Mouse (Mus musculus) CH12.LX (cell line): ENCODE measurements around the gene Dgcr8. TPM values are rescaled to one million over a fixed set of nuclear protein-coding genes. Genes with fewer than 3 reads are reported as not detected.

Experiments
- DNase-seq: peaks from one replicate; pipeline ENCODE4 v3.0.0-alpha.2; 2013; ENCODE audit errors: extremely low read depth
- H3K27ac ChIP-seq: 2 replicates; pipeline ENCODE4 v1.5.1; 2012; ENCODE audit warnings: low read depth, mild to moderate bottlenecking, control low read depth, moderate library complexity; ENCODE audit not compliant: insufficient read depth
- H3K27me3 ChIP-seq: replicated peaks from 2 replicates; pipeline ENCODE3; 2012; ENCODE audit warnings: inconsistent platforms
- H3K36me3 ChIP-seq, 2 experiments: replicated peaks in 1 of 2; 2 replicates each; pipeline versions ENCODE3 to v1.6.1; 2012; ENCODE audit warnings: inconsistent platforms in 1 of 2, low read length in 1 of 2, mild to moderate bottlenecking in 1 of 2, mixed read lengths in 1 of 2, moderate library complexity in 1 of 2; ENCODE audit not compliant: control insufficient read depth in 1 of 2, insufficient read depth in 1 of 2
- H3K4me1 ChIP-seq, 2 experiments: 2 replicates each; pipeline ENCODE4 v1.6.1; 2012; ENCODE audit warnings: inconsistent platforms in 1 of 2, moderate library complexity in 1 of 2; ENCODE audit not compliant: insufficient read depth in 2 of 2, control insufficient read depth in 1 of 2
- H3K4me2 ChIP-seq: 2 replicates; pipeline ENCODE4 v1.6.1; 2012; ENCODE audit warnings: low read depth, mild to moderate bottlenecking, control low read depth; ENCODE audit not compliant: poor library complexity, insufficient read depth, severe bottlenecking
- H3K4me3 ChIP-seq, 3 experiments: fragments of 150-350 bp in 1 of 3; sonication (generic) in 1 of 3; replicated peaks in 1 of 3; 2 replicates each; pipeline versions ENCODE3 to v1.5.1; 2011 to 2012; ENCODE audit warnings: low read depth in 2 of 3, low read length in 2 of 3, mild to moderate bottlenecking in 2 of 3, moderate library complexity in 2 of 3, control low read depth in 1 of 3, improper control_type of control experiment in 1 of 3, inconsistent platforms in 1 of 3, mixed read lengths in 1 of 3; ENCODE audit not compliant: poor library complexity in 1 of 3
- H3K79me2 ChIP-seq: replicated peaks from 2 replicates; pipeline ENCODE4 v1.6.1; 2012; ENCODE audit warnings: mild to moderate bottlenecking, moderate library complexity; ENCODE audit not compliant: control insufficient read depth, poor library complexity, insufficient read depth, severe bottlenecking; ENCODE audit errors: extremely low read depth
- H3K9ac ChIP-seq: 2 replicates; pipeline ENCODE4 v1.6.1; 2012; ENCODE audit warnings: low read depth, mild to moderate bottlenecking, control low read depth, moderate library complexity; ENCODE audit not compliant: insufficient read depth
- H3K9me3 ChIP-seq: replicated peaks from 2 replicates; pipeline ENCODE3; 2012; ENCODE audit warnings: low read length, inconsistent platforms, mixed read lengths
- BHLHE40 ChIP-seq: IDR thresholded peaks from 2 replicates; pipeline ENCODE4 v1.6.1; 2011; ENCODE audit warnings: mild to moderate bottlenecking, low read depth, low read length, improper control_type of control experiment
- CHD1 ChIP-seq: IDR thresholded peaks from 2 replicates; pipeline ENCODE4 v1.6.1; 2012; ENCODE audit warnings: low read depth, low read length, improper control_type of control experiment, inconsistent platforms
- CHD2 ChIP-seq: IDR thresholded peaks from 2 replicates; pipeline ENCODE4 v1.6.1; 2011; ENCODE audit warnings: low read length, improper control_type of control experiment
- CTCF ChIP-seq, 2 experiments: IDR thresholded peaks in 1 of 2; conservative IDR thresholded peaks in 1 of 2; 2 replicates each; pipeline ENCODE4 v1.5.1; 2011 to 2012; ENCODE audit warnings: low read depth in 2 of 2, low read length in 2 of 2, improper control_type of control experiment in 1 of 2, inconsistent platforms in 1 of 2, mild to moderate bottlenecking in 1 of 2, moderate library complexity in 1 of 2
- E2F4 ChIP-seq: IDR thresholded peaks from 2 replicates; pipeline ENCODE4 v1.6.1; 2011; ENCODE audit warnings: low read depth, low read length, improper control_type of control experiment; ENCODE audit not compliant: insufficient replicate concordance
- ELF1 ChIP-seq: IDR thresholded peaks from 2 replicates; pipeline ENCODE4 v1.6.1; 2014; ENCODE audit warnings: low read depth, mild to moderate bottlenecking, inconsistent platforms, low read length, improper control_type of control experiment
- EP300 ChIP-seq: IDR thresholded peaks from 2 replicates; pipeline ENCODE4 v1.6.1; 2011; ENCODE audit warnings: low read length, improper control_type of control experiment
- ETS1 ChIP-seq: conservative IDR thresholded peaks from 2 replicates; pipeline ENCODE4 v1.6.1; 2012; ENCODE audit warnings: low read depth, mild to moderate bottlenecking, inconsistent platforms, low read length, improper control_type of control experiment, moderate library complexity
- GABPA ChIP-seq: IDR thresholded peaks from 2 replicates; pipeline ENCODE4 v1.6.1; 2012; ENCODE audit warnings: low read depth, low read length, improper control_type of control experiment, inconsistent platforms; ENCODE audit not compliant: insufficient replicate concordance
- IRF4 ChIP-seq: IDR thresholded peaks from 2 replicates; pipeline ENCODE4 v1.6.1; 2014; ENCODE audit warnings: low read depth, mild to moderate bottlenecking, inconsistent platforms, low read length, improper control_type of control experiment
- JUN ChIP-seq: IDR thresholded peaks from 2 replicates; pipeline ENCODE4 v1.6.1; 2011; ENCODE audit warnings: low read depth, mild to moderate bottlenecking, low read length, improper control_type of control experiment, moderate library complexity; ENCODE audit not compliant: insufficient read depth
- JUND ChIP-seq: conservative IDR thresholded peaks from 2 replicates; pipeline ENCODE4 v1.6.1; 2011; ENCODE audit warnings: low read depth, low read length, improper control_type of control experiment
- KAT2A ChIP-seq: IDR thresholded peaks from 2 replicates; pipeline ENCODE4 v1.6.1; 2012; ENCODE audit warnings: low read length, improper control_type of control experiment, inconsistent platforms; ENCODE audit not compliant: insufficient replicate concordance
- MAFK ChIP-seq: IDR thresholded peaks from 2 replicates; pipeline ENCODE4 v1.6.1; 2011; ENCODE audit warnings: low read length, improper control_type of control experiment; ENCODE audit not compliant: insufficient replicate concordance
- MAX ChIP-seq: IDR thresholded peaks from 2 replicates; pipeline ENCODE4 v1.6.1; 2011; ENCODE audit warnings: low read length, improper control_type of control experiment
- MAZ ChIP-seq: IDR thresholded peaks from 2 replicates; pipeline ENCODE4 v1.6.1; 2012; ENCODE audit warnings: low read depth, mild to moderate bottlenecking, inconsistent platforms, low read length, improper control_type of control experiment, moderate library complexity
- MEF2A ChIP-seq: IDR thresholded peaks from 2 replicates; pipeline ENCODE4 v1.6.1; 2014; ENCODE audit warnings: low read depth, mild to moderate bottlenecking, inconsistent platforms, low read length, improper control_type of control experiment, borderline replicate concordance
- MXI1 ChIP-seq: IDR thresholded peaks from 2 replicates; pipeline ENCODE4 v1.6.1; 2011; ENCODE audit warnings: mild to moderate bottlenecking, low read depth, low read length, improper control_type of control experiment
- MYC ChIP-seq: IDR thresholded peaks from 2 replicates; pipeline ENCODE4 v1.6.1; 2011; ENCODE audit warnings: low read depth, mild to moderate bottlenecking, improper control_type of control experiment, low read length
- NELFE ChIP-seq: IDR thresholded peaks from 2 replicates; pipeline ENCODE4 v1.6.1; 2011; ENCODE audit warnings: low read depth, low read length, improper control_type of control experiment
- NRF1 ChIP-seq: IDR thresholded peaks from 2 replicates; pipeline ENCODE4 v1.6.1; 2014; ENCODE audit warnings: low read depth, mild to moderate bottlenecking, inconsistent platforms, low read length, improper control_type of control experiment, moderate library complexity
- PAX5 ChIP-seq: IDR thresholded peaks from 2 replicates; pipeline ENCODE4 v1.6.1; 2012; ENCODE audit warnings: low read length, inconsistent platforms, mixed read lengths
- POLR2A ChIP-seq: IDR thresholded peaks from 2 replicates; pipeline ENCODE4 v1.6.1; 2011; ENCODE audit warnings: low read depth, mild to moderate bottlenecking, improper control_type of control experiment, low read length
- POLR2AphosphoS2 ChIP-seq: IDR thresholded peaks from 2 replicates; pipeline ENCODE4 v1.6.1; 2011; ENCODE audit warnings: low read depth, low read length, improper control_type of control experiment
- RAD21 ChIP-seq: IDR thresholded peaks from 2 replicates; pipeline ENCODE4 v1.6.1; 2011; ENCODE audit warnings: low read depth, mild to moderate bottlenecking, low read length, improper control_type of control experiment, moderate library complexity
- RCOR1 ChIP-seq: conservative IDR thresholded peaks from 2 replicates; pipeline ENCODE4 v1.6.1; 2012; ENCODE audit warnings: low read depth, mild to moderate bottlenecking, inconsistent platforms, low read length, improper control_type of control experiment
- SIN3A ChIP-seq: IDR thresholded peaks from 2 replicates; pipeline ENCODE4 v1.6.1; 2012; ENCODE audit warnings: low read length, improper control_type of control experiment, inconsistent platforms
- SMC3 ChIP-seq: IDR thresholded peaks from 2 replicates; pipeline ENCODE4 v1.6.1; 2011; ENCODE audit warnings: low read depth, low read length, improper control_type of control experiment
- TBP ChIP-seq: conservative IDR thresholded peaks from 2 replicates; pipeline ENCODE4 v1.6.1; 2011; ENCODE audit warnings: low read depth, low read length, improper control_type of control experiment
- TCF12 ChIP-seq: IDR thresholded peaks from 2 replicates; pipeline ENCODE4 v1.6.1; 2014; ENCODE audit warnings: low read depth, mild to moderate bottlenecking, inconsistent platforms, low read length, improper control_type of control experiment
- UBTF ChIP-seq: IDR thresholded peaks from 2 replicates; pipeline ENCODE4 v1.6.1; 2012; ENCODE audit warnings: low read depth, mild to moderate bottlenecking, inconsistent platforms, low read length, improper control_type of control experiment, moderate library complexity
- USF1 ChIP-seq: IDR thresholded peaks from 2 replicates; pipeline ENCODE4 v1.6.1; 2014; ENCODE audit warnings: low read depth, mild to moderate bottlenecking, inconsistent platforms, low read length, improper control_type of control experiment
- USF2 ChIP-seq: conservative IDR thresholded peaks from 2 replicates; pipeline ENCODE4 v1.6.1; 2011; ENCODE audit warnings: low read depth, low read length, improper control_type of control experiment
- ZC3H11A ChIP-seq: IDR thresholded peaks from 2 replicates; pipeline ENCODE4 v1.6.1; 2012; ENCODE audit warnings: low read depth, mild to moderate bottlenecking, inconsistent platforms, low read length, improper control_type of control experiment
- ZKSCAN1 ChIP-seq: IDR thresholded peaks from 2 replicates; pipeline ENCODE4 v1.6.1; 2012; ENCODE audit warnings: low read depth, inconsistent platforms, low read length, improper control_type of control experiment, borderline replicate concordance
- ZNF384 ChIP-seq: IDR thresholded peaks from 2 replicates; pipeline ENCODE4 v1.6.1; 2012; ENCODE audit warnings: low read depth, low read length, improper control_type of control experiment, inconsistent platforms
- dilution Hi-C: fragments of 300-500 bp; cut with MboI; formaldehyde crosslinking; loops from 2 replicates; pipeline ENCODE4 v1.14.3; 2020; ENCODE audit warnings: low sequenced_read_pairs; ENCODE audit not compliant: extremely low pct_unique_long_range_greater_than_20kb, extremely low pct_ligation_motif_present
- in situ Hi-C: fragments of 300-500 bp; cut with MboI; formaldehyde crosslinking; loops from 3 replicates; pipeline ENCODE4 v1.14.3; 2019; ENCODE audit warnings: low sequenced_read_pairs, low pct_ligation_motif_present, low pct_unique_long_range_greater_than_20kb, mixed read lengths
- polyA plus RNA-seq: library from polyadenylated mRNA; unstranded; fragments of >175 nt; gene quantifications from 2 replicates; pipeline ENCODE4 v1.2.1, GENCODE M21; 2012; ENCODE audit warnings: low read depth; ENCODE audit not compliant: insufficient read length
- total RNA-seq, 2 experiments: library from RNA; depleted of rRNA; stranded (reverse); fragments of 300-350 nt in 1 of 2; fragments of >200 nt in 1 of 2; gene quantifications; 2 replicates each; pipeline ENCODE4 v1.2.3; 2012 to 2014

The Dgcr8 gene
- total and polyA plus RNA-seq, 3 experiments, result 29.1 to 39.9 (median 31.8) TPM

- TF ChIP-seq ZC3H11A (no peak), POLR2AphosphoS2 (peak; percentile 86), JUN (no peak), TCF12 (peak; percentile 98), JUND (no peak), ETS1 (peak; percentile 89), USF2 (no peak), MEF2A (peak; percentile 84), MXI1 (peak; percentile 66; the same call in 1 of the 2 replicates), RCOR1 (0 out of 2 replicates have a peak, but pooled peaks have one; percentile 76), CHD1 (no peak), ZNF384 (no peak), ZKSCAN1 (no peak), POLR2A (peak; percentile 66), GABPA (no peak)
- TF ChIP-seq, all 38 proteins: peak for 20
These were observed 69.0 kb downstream of the Dgcr8 start (continued) for GRCm38 (mm10) chr16:18220001-18220400.

- no peaks in the 10 kb centered on the region for H3K27me3 ChIP-seq
- dilution Hi-C loops, result no loop called here
- TF ChIP-seq ZC3H11A (no peak), SIN3A (peak; percentile 73), IRF4 (peak; percentile 78), NRF1 (peak; percentile 52), CHD2 (peak; percentile 93), ZNF384 (no peak), ETS1 (peak; percentile 75), CTCF (conservative IDR thresholded peaks at IDR 0.05 in 1 of 2, IDR thresholded peaks at IDR 0.05 in 1 of 2; ENCODE audit: low read depth in 2 of 2, low read length in 2 of 2) (no peak), RAD21 (no peak; the same call in 1 of the 2 replicates), USF1 (no peak), JUN (no peak), TCF12 (peak; percentile 100), EP300 (peak; percentile 92), NELFE (no peak), CHD1 (peak; percentile 37; the same call in 1 of the 2 replicates), JUND (no peak), KAT2A (0 out of 2 replicates have a peak, but pooled peaks have one; percentile 22), GABPA (no peak), SMC3 (peak; percentile 2; the same call in 1 of the 2 replicates), ELF1 (peak; percentile 32; the same call in 1 of the 2 replicates), POLR2A (no peak), MYC (no peak), MAZ (peak; percentile 63; the same call in 1 of the 2 replicates), BHLHE40 (peak; percentile 76), ZKSCAN1 (no peak), UBTF (peak; percentile 74; the same call in 1 of the 2 replicates), MXI1 (peak; percentile 49; the same call in 1 of the 2 replicates), MEF2A (peak; percentile 55; the same call in 1 of the 2 replicates), E2F4 (no peak), MAFK (no peak), PAX5 (no peak), USF2 (no peak), TBP (no peak), MAX (peak; percentile 73; the same call in 1 of the 2 replicates)
These were observed 70.5 kb downstream of the Dgcr8 start for GRCm38 (mm10) chr16:18218580-18218996.

More at GRCm38 (mm10) chr16:18218580-18218996, 70.5 kb downstream of the Dgcr8 start:
- Histone ChIP-seq H3K4me1 (peaks cover 45 to 65% of the 10 kb centered on the region in 2 experiments), H3K79me2 (no peaks in the 10 kb centered on the region), H3K9ac (peak overlapping the region; percentile 42), H3K36me3 (peaks cover 10 to 17% of the 10 kb centered on the region in 2 experiments), H3K4me2 (peak overlapping the region; percentile 88), H3K27ac (peak overlapping the region; percentile 93), H3K9me3 (no peaks in the 10 kb centered on the region), H3K4me3 (peak overlapping the region; percentile 48 to 54 (median 53))
- in situ Hi-C loops, result no loop called here
- DNase-seq, result peak; percentile 60
